Mouse (Mus musculus) intestine, embryonic 16.5 days (tissue): ENCODE data around the gene Fbxw21. TPM values are rescaled to one million over a fixed set of nuclear protein-coding genes. Genes with fewer than 3 reads are reported as not detected.
A peak's percentile ranks its signal among the peaks of the same experiment; 100 is the strongest.

Source experiments
- ATAC-seq: fragments of 200-750 bp; cut with Nextera tagmentation; 2 replicates; pipeline ENCODE4 v1.8.0; 2017; ENCODE audit warnings: moderate TSS enrichment, moderate library complexity
- H3K27ac ChIP-seq: fragments of 300-500 bp; sonication (generic); 2 replicates; pipeline ENCODE4 v1.5.1; 2014; ENCODE audit warnings: mild to moderate bottlenecking, low read length
- H3K27me3 ChIP-seq: fragments of 300-500 bp; sonication (generic); replicated peaks from 2 replicates; pipeline ENCODE4 v1.6.1; 2014; ENCODE audit warnings: low read length, control low read depth, mixed read lengths; ENCODE audit not compliant: control insufficient read depth, insufficient read depth
- H3K36me3 ChIP-seq: fragments of 300-500 bp; sonication (generic); 2 replicates; pipeline ENCODE4 v1.6.1; 2014; ENCODE audit warnings: low read length, control low read depth; ENCODE audit not compliant: control insufficient read depth, insufficient read depth
- H3K4me1 ChIP-seq: fragments of 300-500 bp; sonication (generic); 2 replicates; pipeline ENCODE4 v1.6.1; 2014; ENCODE audit warnings: low read length, control low read depth, mixed read lengths; ENCODE audit not compliant: control insufficient read depth, insufficient read depth
- H3K4me2 ChIP-seq: fragments of 300-500 bp; sonication (generic); 2 replicates; pipeline ENCODE4 v1.6.1; 2014; ENCODE audit warnings: low read depth, low read length, control low read depth
- H3K4me3 ChIP-seq: fragments of 300-500 bp; sonication (generic); 2 replicates; pipeline ENCODE4 v1.5.1; 2014; ENCODE audit warnings: mild to moderate bottlenecking, low read length
- H3K9ac ChIP-seq: fragments of 300-500 bp; sonication (generic); 2 replicates; pipeline ENCODE4 v1.6.1; 2014; ENCODE audit warnings: low read depth, low read length
- H3K9me3 ChIP-seq: fragments of 300-500 bp; sonication (generic); 2 replicates; pipeline ENCODE4 v1.6.1; 2016; ENCODE audit warnings: low read length, control low read depth; ENCODE audit not compliant: control insufficient read depth
- WGBS: fragments of 180-500 bp; shearing (Covaris S2); extraction: QIAGEN DNeasy Blood & Tissue Kit; methylation state at CpG from one replicate; pipeline ENCODE4 v1.1.7; 2014; 5-methylcytosine and 5-hydroxymethylcytosine counted together
- polyA plus RNA-seq: library from polyadenylated mRNA; unstranded; fragments of >200 nt; fragmentation: Nextera tagmentation; extraction: Ambion mirVana; gene quantifications from 2 replicates; pipeline ENCODE4 v1.2.1, GENCODE M21; 2015

The Fbxw21 gene
- polyA plus RNA-seq, 1 experiment from 2014 or later = not detected

- Histone ChIP-seq H3K9ac (no peak overlapping the region), H3K9me3 (no peaks in the 10 kb centered on the region), H3K4me3 (no peak overlapping the region), H3K4me1 (no peaks in the 10 kb centered on the region), H3K36me3 (no peaks in the 10 kb centered on the region), H3K27ac (no peak overlapping the region), H3K27me3 (no peaks in the 10 kb centered on the region), H3K4me2 (no peak overlapping the region)
- 46% methylated on average over 3 of the region's 3 CpGs for WGBS
- no peak for ATAC-seq
Measured at GRCm38 (mm10) chr9:109128211-109128610, 33.6 kb downstream of the Fbxw21 start.

DNA sequence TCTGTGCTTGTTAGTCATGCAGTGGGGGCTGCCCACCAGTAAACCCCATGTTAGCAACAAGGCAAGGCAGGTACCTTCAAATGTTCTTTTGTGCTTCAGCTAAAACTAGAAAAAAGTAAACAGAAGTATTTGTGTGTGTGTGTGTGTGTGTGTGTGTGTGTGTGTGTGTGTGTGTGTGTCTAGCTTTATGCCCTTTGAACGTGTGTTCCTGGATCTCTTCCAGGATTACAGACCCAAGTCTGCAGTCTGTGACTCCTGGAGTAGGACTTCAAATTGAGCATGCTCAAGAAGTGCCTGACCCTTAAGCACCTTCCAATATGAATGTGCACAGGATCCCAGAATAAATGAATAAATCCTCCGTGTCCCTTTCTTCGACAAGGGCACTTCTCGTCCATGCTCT is 34.8 kb downstream of the Fbxw21 start:
- no peak for ATAC-seq

DNA sequence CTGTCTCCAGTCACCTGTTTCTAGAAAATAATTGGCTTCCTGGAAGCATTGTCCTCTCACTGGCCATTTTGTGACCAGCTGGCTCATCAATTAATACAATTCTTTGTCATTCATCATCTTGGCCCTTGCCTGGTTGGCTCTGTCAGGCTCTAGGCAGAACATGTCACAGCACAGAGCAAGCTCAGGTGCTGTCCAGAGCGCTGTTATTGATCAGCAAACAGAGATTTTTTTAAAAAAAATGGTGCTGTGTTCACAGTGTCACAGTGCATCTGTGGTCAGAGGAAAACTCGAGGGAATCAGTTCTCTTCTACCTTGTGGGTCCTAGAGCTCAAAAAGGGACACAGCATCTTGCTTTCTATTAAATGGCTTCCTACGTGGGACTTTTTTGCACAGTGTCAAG is 36.4 kb downstream of the Fbxw21 start:
- Histone ChIP-seq H3K36me3 (no peaks in the 10 kb centered on the region), H3K27me3 (no peaks in the 10 kb centered on the region), H3K9me3 (no peaks in the 10 kb centered on the region), H3K4me2 (no peak overlapping the region), H3K4me3 (no peak overlapping the region), H3K27ac (no peak overlapping the region), H3K9ac (no peak overlapping the region), H3K4me1 (no peaks in the 10 kb centered on the region)
- WGBS = 61% methylated on average over 3 of the region's 3 CpGs
- no peak for ATAC-seq

More for the DNA sequence above, 34.8 kb downstream of the Fbxw21 start:
- H3K4me1 ChIP-seq = no peaks in the 10 kb centered on the region
- no peak overlapping the region for H3K4me2 ChIP-seq
- H3K27me3 ChIP-seq = no peaks in the 10 kb centered on the region
- 77% methylated on average over 4 of the region's 4 CpGs for WGBS
- no peaks in the 10 kb centered on the region for H3K36me3 ChIP-seq
- H3K27ac ChIP-seq = no peak overlapping the region
- H3K9ac ChIP-seq = no peak overlapping the region
- H3K4me3 ChIP-seq = no peak overlapping the region
- no peaks in the 10 kb centered on the region for H3K9me3 ChIP-seq

- Histone ChIP-seq H3K9ac (no peak overlapping the region), H3K27ac (no peak overlapping the region), H3K4me1 (no peaks in the 10 kb centered on the region), H3K27me3 (no peaks in the 10 kb centered on the region), H3K36me3 (no peaks in the 10 kb centered on the region), H3K9me3 (no peaks in the 10 kb centered on the region), H3K4me3 (no peak overlapping the region), H3K4me2 (no peak overlapping the region)
- WGBS = 67% methylated on average over 2 of the region's 2 CpGs
- ATAC-seq = no peak
Measured at GRCm38 (mm10) chr9:109125043-109125442, 36.8 kb downstream of the Fbxw21 start.

- H3K27ac ChIP-seq = no peak overlapping the region
- no peak overlapping the region for H3K4me3 ChIP-seq
- no peak overlapping the region for H3K9ac ChIP-seq
- no peaks in the 10 kb centered on the region for H3K9me3 ChIP-seq
- H3K4me1 ChIP-seq = no peaks in the 10 kb centered on the region
- no peak for ATAC-seq
- no peak overlapping the region for H3K4me2 ChIP-seq
- no peaks in the 10 kb centered on the region for H3K27me3 ChIP-seq
- 87% methylated on average over 3 of the region's 3 CpGs for WGBS
- no peaks in the 10 kb centered on the region for H3K36me3 ChIP-seq
Measured at GRCm38 (mm10) chr9:109124164-109124563, 37.7 kb downstream of the Fbxw21 start.

DNA sequence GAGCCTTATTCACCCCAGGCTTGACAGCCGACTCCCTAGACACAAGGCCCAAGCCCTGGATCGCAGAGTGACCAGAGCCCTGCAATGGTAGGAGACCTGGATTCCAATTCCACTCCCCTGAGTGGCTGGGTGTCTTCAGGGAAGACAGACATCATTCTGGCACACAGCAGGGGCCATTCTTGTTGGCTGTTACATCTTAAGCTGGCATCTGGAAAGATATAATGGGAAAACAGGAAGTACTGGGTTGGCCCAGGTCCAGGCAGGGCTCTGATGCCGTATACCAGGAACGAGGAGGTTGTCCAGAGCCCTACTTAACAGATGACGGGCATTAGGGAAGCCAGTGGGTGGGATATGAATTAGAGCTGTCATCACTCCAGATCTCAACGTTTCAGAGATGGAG is 38.6 kb downstream of the Fbxw21 start:
- H3K27me3 ChIP-seq = no peaks in the 10 kb centered on the region
- H3K27ac ChIP-seq = no peak overlapping the region
- no peak overlapping the region for H3K4me2 ChIP-seq
- no peak overlapping the region for H3K4me3 ChIP-seq
- WGBS = 41% methylated on average over 6 of the region's 6 CpGs
- no peaks in the 10 kb centered on the region for H3K36me3 ChIP-seq
- ATAC-seq = no peak
- H3K9ac ChIP-seq = 0 out of 2 replicates have a peak overlapping the region, but pooled peaks have one; percentile 26
- H3K4me1 ChIP-seq = no peaks in the 10 kb centered on the region
- H3K9me3 ChIP-seq = no peaks in the 10 kb centered on the region

DNA sequence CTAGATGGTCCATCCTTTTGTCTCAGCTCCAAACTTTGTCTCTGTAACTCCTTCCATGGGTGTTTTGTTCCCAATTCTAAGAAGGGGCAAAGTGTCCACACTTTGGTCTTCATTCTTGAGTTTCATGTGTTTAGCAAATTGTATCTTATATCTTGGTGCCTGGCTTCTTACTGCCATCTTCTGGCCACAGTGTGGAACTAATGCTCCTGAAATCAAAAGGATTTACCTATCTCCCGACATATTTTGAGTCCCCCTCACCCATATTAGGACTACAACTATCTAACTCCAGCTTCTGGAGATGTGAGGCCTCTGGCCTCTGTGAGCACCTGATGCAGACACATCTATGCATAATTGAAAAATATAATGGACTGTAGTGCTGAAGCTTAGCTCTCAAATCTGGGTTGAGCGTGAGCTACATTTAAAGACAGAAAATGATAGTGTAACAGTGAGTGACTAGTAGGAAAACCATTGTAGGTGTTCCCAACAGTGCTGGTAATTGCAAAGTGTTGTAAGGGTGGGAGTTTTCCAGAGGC is 39.2 kb downstream of the Fbxw21 start:
- Histone ChIP-seq H3K4me1 (no peaks in the 10 kb centered on the region), H3K27ac (no peak overlapping the region), H3K4me3 (no peak overlapping the region), H3K4me2 (no peak overlapping the region), H3K36me3 (0 out of 2 replicates have a peak, but pooled peaks cover 5% of the 10 kb centered on the region), H3K9me3 (no peaks in the 10 kb centered on the region), H3K9ac (no peak overlapping the region), H3K27me3 (no peaks in the 10 kb centered on the region)
- no peak for ATAC-seq
- 48% methylated on average over 2 of the region's 2 CpGs for WGBS

DNA sequence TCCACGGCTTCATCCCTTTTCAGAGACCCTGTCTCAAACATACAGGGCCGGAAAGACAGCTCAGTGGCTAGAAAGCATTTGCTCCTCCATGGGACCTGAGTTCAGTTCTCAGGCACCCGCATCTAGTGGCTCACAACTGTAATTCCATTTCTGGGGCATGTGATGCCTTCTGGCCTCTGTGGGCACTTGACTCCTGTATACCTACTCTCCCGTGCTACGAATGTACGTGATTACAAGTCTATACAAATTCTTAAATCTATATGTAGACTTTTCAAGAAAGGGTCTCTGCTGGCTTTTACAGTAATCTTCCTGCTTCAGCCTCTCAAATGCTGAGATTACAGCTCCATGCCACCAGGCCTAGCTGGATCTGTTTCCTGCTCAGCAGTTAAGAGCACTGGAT is 40.9 kb downstream of the Fbxw21 start:
- no peak overlapping the region for H3K4me3 ChIP-seq
- H3K4me1 ChIP-seq = no peaks in the 10 kb centered on the region
- H3K9me3 ChIP-seq = no peaks in the 10 kb centered on the region
- H3K27me3 ChIP-seq = no peaks in the 10 kb centered on the region
- WGBS = 90% methylated on average over 6 of the region's 6 CpGs
- H3K4me2 ChIP-seq = no peak overlapping the region
- ATAC-seq = no peak
- H3K9ac ChIP-seq = no peak overlapping the region
- 0 out of 2 replicates have a peak, but pooled peaks cover 5% of the 10 kb centered on the region for H3K36me3 ChIP-seq
- H3K27ac ChIP-seq = no peak overlapping the region

DNA sequence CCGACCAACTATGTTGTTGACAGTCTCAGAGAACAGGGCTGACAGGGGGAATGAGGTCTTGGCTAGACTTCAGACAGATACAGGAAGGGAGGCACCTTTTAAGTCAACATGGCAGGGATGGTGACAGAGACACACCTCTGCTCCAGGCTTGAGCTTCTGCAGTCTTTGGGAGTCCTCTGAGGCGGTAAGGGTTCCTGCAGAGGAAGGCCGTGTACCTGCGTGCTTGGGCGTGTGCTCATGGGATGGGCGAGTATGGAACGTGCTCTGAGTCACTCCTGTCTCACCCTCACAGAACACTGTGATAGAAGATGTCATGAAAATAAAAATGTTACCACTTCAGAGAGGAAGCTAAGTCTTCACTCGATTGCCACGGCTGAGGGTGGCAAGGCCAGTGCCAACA is 42.3 kb downstream of the Fbxw21 start:
- Histone ChIP-seq H3K27me3 (no peaks in the 10 kb centered on the region), H3K4me2 (no peak overlapping the region), H3K36me3 (peaks cover 5% of the 10 kb centered on the region; the same call in 1 of the 2 replicates), H3K4me3 (no peak overlapping the region), H3K4me1 (no peaks in the 10 kb centered on the region), H3K9me3 (no peaks in the 10 kb centered on the region), H3K27ac (no peak overlapping the region), H3K9ac (no peak overlapping the region)
- ATAC-seq = peak; percentile 54
- WGBS = 78% methylated on average over 9 of the region's 9 CpGs

DNA sequence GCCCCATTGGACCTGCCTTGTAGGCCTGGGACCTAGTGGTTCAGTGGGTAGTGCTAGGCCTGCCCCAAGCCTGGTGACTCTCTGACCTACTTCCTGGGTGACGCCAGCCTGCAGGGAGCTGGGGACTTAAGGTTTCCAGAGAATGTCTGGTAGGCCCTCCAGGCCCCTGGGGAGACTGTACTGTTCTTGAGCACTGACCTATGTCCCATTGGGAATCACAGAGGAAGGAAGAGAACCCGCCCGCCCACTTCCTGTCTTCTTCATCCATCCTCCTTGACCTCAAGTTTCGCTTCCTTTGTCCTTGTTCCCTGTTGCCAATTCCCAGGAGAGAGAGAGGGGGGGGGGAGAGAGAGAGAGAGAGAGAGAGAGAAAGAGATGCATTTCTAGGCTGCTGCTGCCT is 43.7 kb downstream of the Fbxw21 start:
- Histone ChIP-seq H3K4me2 (no peak overlapping the region), H3K27me3 (no peaks in the 10 kb centered on the region), H3K27ac (no peak overlapping the region), H3K4me1 (no peaks in the 10 kb centered on the region), H3K4me3 (no peak overlapping the region), H3K9me3 (no peaks in the 10 kb centered on the region), H3K36me3 (peaks cover 5% of the 10 kb centered on the region; the same call in 1 of the 2 replicates), H3K9ac (no peak overlapping the region)
- ATAC-seq = no peak
- 82% methylated on average over 4 of the region's 4 CpGs for WGBS
